Mouse (Mus musculus): ENCODE results near the gene Nfkbib. TPM values are rescaled to one million over a fixed set of nuclear protein-coding genes. Genes with fewer than 3 reads are reported as not detected.

Nfkbib gene
- total and polyA plus RNA-seq, 2 experiments from 2014 or later = 18.0 to 59.8 TPM

DNA sequence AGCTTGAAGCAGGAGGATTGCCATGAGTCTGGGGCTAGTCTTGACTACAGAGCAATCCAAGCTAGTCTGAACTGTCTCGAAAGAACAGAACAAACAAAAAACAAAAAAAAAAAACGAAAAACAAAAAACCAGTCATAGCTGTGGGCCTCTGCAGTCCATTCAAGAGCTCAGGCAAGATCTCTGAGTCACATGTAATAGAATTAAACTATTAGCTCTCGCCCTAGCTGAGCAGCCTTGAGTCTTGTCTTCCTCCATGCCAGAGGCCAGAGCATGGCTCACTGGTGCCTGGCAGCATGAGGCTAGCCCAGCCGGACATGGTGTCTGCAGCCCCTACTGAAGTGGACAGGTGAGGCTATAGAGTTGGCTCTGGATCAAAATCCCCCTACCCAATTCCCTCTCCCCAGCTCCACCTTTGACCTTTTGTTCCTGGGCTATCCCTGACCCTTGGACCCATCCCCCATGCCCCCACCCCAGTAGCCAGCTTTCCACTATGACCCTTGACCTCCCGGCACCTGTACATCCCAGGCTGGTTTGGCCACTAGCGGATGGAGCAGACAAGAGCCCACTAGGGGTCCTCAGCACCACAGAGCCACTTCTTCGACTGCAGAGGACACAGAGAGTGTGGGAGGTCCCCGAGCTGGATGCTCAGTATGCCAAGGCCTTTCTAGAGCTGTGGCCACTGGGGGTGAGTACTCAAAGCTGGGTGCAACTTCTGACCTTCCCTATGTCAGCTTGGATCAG lies 22.9 kb upstream of the Nfkbib start:
- no peak overlapping the region for H3K27ac ChIP-seq (ENCODE audit: low read depth, low read length)
- H3K36me3 ChIP-seq (ENCODE audit: insufficient read depth) = peaks cover 9% of the 10 kb centered on the region; the same call in 1 of the 2 replicates
- no peak for DNase-seq
- no peak overlapping the region for H3K4me2 ChIP-seq (ENCODE audit: low read depth)
- no peak for ATAC-seq
- TF ChIP-seq CTCF (IDR thresholded peaks at IDR 0.05; ENCODE audit: low read depth) = peak; percentile 40
- H3K4me3 ChIP-seq (ENCODE audit: low read depth, low read length) = no peak overlapping the region
- no peaks in the 10 kb centered on the region for H3K4me1 ChIP-seq (ENCODE audit: insufficient read depth)
- no peak overlapping the region for H3K9ac ChIP-seq
- 52% methylated on average over 8 of the region's 8 CpGs for WGBS
- no peaks in the 10 kb centered on the region for H3K27me3 ChIP-seq (ENCODE audit: insufficient read depth, low read length)
- no peaks in the 10 kb centered on the region for H3K9me3 ChIP-seq (ENCODE audit: low read length)

DNA sequence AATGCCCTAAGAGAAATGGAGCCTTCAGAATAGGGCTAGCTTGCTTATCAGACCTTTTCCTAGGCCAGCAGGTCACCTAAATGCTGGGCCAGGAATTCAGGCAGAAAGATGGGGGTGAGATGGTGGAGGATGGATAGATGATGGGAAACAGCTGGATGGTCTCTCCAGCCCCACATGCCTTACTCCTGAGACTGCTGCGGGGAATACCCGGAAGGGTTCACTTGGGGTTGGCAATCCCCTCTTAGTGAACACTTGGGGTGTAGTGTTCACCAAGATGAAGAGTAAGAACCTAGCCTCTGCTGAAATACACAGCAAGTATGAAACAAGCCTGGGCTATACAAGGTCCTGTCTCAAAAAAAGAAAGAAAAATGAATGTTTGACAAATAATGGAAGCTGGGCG lies 21.9 kb upstream of the Nfkbib start:
- 90% methylated on average over 3 of the region's 3 CpGs for WGBS
- no peak for TF ChIP-seq CTCF (IDR thresholded peaks at IDR 0.05; ENCODE audit: low read depth)
- DNase-seq (no peak), ATAC-seq (no peak)
- Histone ChIP-seq H3K4me2 (ENCODE audit: low read depth) (no peak overlapping the region), H3K9ac (no peak overlapping the region), H3K9me3 (ENCODE audit: low read length) (no peaks in the 10 kb centered on the region), H3K4me1 (ENCODE audit: insufficient read depth) (no peaks in the 10 kb centered on the region), H3K27me3 (ENCODE audit: insufficient read depth, low read length) (no peaks in the 10 kb centered on the region), H3K36me3 (ENCODE audit: insufficient read depth) (peaks cover 14% of the 10 kb centered on the region), H3K4me3 (ENCODE audit: low read depth, low read length) (no peak overlapping the region), H3K27ac (ENCODE audit: low read depth, low read length) (no peak overlapping the region)

DNA sequence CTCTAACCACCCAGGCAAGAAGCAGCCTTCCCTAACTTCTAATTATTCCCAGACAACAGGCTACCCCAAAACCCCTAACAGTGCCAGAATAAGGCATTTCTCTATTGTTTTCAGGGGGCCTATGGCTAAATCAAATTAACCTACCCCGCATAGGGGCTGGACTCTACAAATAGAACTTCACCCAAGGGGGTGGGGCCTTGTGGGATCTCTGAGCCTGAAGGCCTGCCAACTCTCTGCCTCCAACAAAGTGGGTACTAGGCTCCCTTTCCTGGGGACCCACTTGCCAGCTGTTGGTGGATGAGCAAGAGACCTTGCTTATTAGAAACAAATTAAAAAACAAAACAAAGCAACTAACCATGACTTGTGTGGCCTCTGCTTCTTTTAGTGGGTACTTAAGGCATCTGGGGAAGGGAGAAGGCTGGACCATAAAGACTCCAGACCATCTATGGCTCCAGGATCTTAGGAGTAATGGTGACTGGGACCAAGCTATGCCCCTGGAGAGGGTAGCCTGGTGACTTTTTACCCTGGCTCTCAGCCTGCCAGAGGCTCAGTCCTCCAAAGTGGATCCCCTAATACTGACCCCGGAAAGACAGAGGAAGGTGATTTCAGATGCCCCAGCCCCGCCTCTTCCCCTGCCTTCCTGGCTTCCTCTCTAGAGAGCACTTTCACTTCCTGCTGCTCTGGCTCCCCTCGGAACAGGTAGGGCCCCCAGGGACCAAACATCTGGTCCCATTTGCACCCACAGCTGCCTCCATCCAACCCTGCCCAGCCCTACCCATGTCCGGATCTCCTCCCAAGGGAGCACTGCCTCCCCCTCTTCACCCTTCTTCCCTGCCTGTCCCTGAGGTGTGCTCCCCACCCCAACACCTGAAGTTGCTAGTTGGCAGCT lies 21.2 kb upstream of the Nfkbib start, which contains the start of gene Rinl:
TSS of gene Rinl (plus strand) at position 663 of the 889 bp plus-strand sequence.
- H3K9ac ChIP-seq = no peak within 1 kb of the TSS
- no peak within 1 kb of the TSS for H3K27ac ChIP-seq (ENCODE audit: low read depth, low read length)
- no peaks in the 10 kb centered on the region for H3K4me1 ChIP-seq (ENCODE audit: insufficient read depth)
- peaks cover 21% of the 10 kb centered on the region for H3K36me3 ChIP-seq (ENCODE audit: insufficient read depth)
- TF ChIP-seq CTCF (IDR thresholded peaks at IDR 0.05; ENCODE audit: low read depth) = no peak
- no peak for DNase-seq
- no peaks in the 10 kb centered on the region for H3K27me3 ChIP-seq (ENCODE audit: insufficient read depth, low read length)
- H3K4me2 ChIP-seq (ENCODE audit: low read depth) = no peak within 1 kb of the TSS
- 84% methylated on average over 5 of the region's 5 CpGs for WGBS
- H3K4me3 ChIP-seq (ENCODE audit: low read depth, low read length) = no peak within 1 kb of the TSS
- ATAC-seq = no peak
- no peaks in the 10 kb centered on the region for H3K9me3 ChIP-seq (ENCODE audit: low read length)

- WGBS = 96% methylated on average over 9 of the region's 9 CpGs
These were observed 20.6 kb upstream of the Nfkbib start for GRCm38 (mm10) chr7:28787884-28788283.

DNA sequence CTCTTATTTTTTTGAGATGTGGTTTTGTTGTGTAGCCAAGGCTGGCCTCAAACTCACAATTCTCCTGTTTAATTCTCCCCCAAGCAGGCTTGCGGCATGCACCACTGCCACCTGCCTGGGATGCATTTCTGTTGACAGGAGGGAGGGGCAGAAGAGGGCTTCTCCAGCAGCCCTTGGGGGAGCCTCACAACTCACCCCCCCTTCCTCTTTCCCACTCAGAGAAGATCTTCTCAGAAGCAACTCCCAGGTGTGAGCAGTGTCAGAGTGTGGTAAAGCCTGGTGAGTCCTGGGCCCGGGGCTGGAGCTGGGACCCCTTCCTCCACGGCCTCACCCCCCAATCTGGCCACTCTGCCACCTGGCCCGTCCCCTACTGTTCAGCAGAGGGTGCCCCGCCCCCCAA lies 17.8 kb upstream of the Nfkbib start:
- Histone ChIP-seq H3K27me3 (ENCODE audit: insufficient read depth, low read length) (no peaks in the 10 kb centered on the region), H3K4me3 (ENCODE audit: low read depth, low read length) (no peak overlapping the region), H3K9ac (no peak overlapping the region), H3K9me3 (ENCODE audit: low read length) (no peaks in the 10 kb centered on the region), H3K27ac (ENCODE audit: low read depth, low read length) (no peak overlapping the region), H3K4me1 (ENCODE audit: insufficient read depth) (peaks cover 3% of the 10 kb centered on the region; the same call in 1 of the 2 replicates), H3K4me2 (ENCODE audit: low read depth) (no peak overlapping the region), H3K36me3 (ENCODE audit: insufficient read depth) (peaks cover 30% of the 10 kb centered on the region)
- ATAC-seq = no peak
- DNase-seq = no peak
- TF ChIP-seq CTCF (IDR thresholded peaks at IDR 0.05; ENCODE audit: low read depth) = no peak
- 81% methylated on average over 5 of the region's 5 CpGs for WGBS

More at GRCm38 (mm10) chr7:28787884-28788283, 20.6 kb upstream of the Nfkbib start:
- no peak overlapping the region for H3K9ac ChIP-seq
- H3K27ac ChIP-seq (ENCODE audit: low read depth, low read length) = no peak overlapping the region
- no peak for TF ChIP-seq CTCF (IDR thresholded peaks at IDR 0.05; ENCODE audit: low read depth)
- H3K4me3 ChIP-seq (ENCODE audit: low read depth, low read length) = no peak overlapping the region
- no peaks in the 10 kb centered on the region for H3K4me1 ChIP-seq (ENCODE audit: insufficient read depth)
- no peaks in the 10 kb centered on the region for H3K27me3 ChIP-seq (ENCODE audit: insufficient read depth, low read length)
- DNase-seq (no peak), ATAC-seq (no peak)
- peaks cover 28% of the 10 kb centered on the region for H3K36me3 ChIP-seq (ENCODE audit: insufficient read depth)
- H3K9me3 ChIP-seq (ENCODE audit: low read length) = no peaks in the 10 kb centered on the region
- no peak overlapping the region for H3K4me2 ChIP-seq (ENCODE audit: low read depth)

DNA sequence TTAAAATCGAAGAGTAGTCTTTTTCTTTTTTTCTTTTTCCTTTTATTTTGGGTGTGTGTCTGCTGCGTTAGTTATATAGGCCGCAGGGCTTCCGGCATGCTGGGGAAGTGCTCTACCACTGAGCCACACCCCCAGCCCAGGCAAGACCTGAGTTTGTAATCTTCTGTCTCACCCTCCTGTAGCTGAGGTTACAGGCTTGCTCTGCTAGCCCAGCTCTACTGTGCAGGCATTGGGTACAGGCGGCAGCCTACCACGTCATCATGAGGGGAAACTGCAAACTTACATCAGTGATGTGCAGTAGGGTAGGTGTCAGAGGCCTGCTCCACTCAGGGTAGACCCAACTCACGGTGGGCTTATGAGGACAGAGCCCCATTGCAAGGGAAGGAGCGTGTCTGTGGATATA lies 13.9 kb upstream of the Nfkbib start:
- Histone ChIP-seq H3K9ac (no peak overlapping the region), H3K27me3 (ENCODE audit: insufficient read depth, low read length) (no peaks in the 10 kb centered on the region), H3K27ac (ENCODE audit: low read depth, low read length) (no peak overlapping the region), H3K9me3 (ENCODE audit: low read length) (no peaks in the 10 kb centered on the region), H3K4me1 (ENCODE audit: insufficient read depth) (peaks cover 3% of the 10 kb centered on the region; the same call in 1 of the 2 replicates), H3K36me3 (ENCODE audit: insufficient read depth) (peaks cover 33% of the 10 kb centered on the region), H3K4me3 (ENCODE audit: low read depth, low read length) (no peak overlapping the region), H3K4me2 (ENCODE audit: low read depth) (no peak overlapping the region)
- ATAC-seq (no peak), DNase-seq (no peak)
- no peak for TF ChIP-seq CTCF (IDR thresholded peaks at IDR 0.05; ENCODE audit: low read depth)
- WGBS = 88% methylated on average over 8 of the region's 8 CpGs

GRCm38 (mm10) chr7:28780857-28781256 lies 13.5 kb upstream of the Nfkbib start:
- ATAC-seq = no peak
- WGBS = 69% methylated on average over 7 of the region's 7 CpGs
- peaks cover 3% of the 10 kb centered on the region; the same call in 1 of the 2 replicates for H3K4me1 ChIP-seq (ENCODE audit: insufficient read depth)
- no peaks in the 10 kb centered on the region for H3K9me3 ChIP-seq (ENCODE audit: low read length)
- no peak overlapping the region for H3K27ac ChIP-seq (ENCODE audit: low read depth, low read length)
- DNase-seq = no peak
- H3K4me3 ChIP-seq (ENCODE audit: low read depth, low read length) = no peak overlapping the region
- no peak for TF ChIP-seq CTCF (IDR thresholded peaks at IDR 0.05; ENCODE audit: low read depth)
- H3K4me2 ChIP-seq (ENCODE audit: low read depth) = no peak overlapping the region
- no peak overlapping the region for H3K9ac ChIP-seq
- H3K27me3 ChIP-seq (ENCODE audit: insufficient read depth, low read length) = no peaks in the 10 kb centered on the region
- H3K36me3 ChIP-seq (ENCODE audit: insufficient read depth) = peaks cover 30% of the 10 kb centered on the region
